ENCODE assay signal across 18 mouse cellular contexts in genomic region chr5:143038794-143039193, GRCm38 (mm10).
DNase-seq lines count a peak whose midpoint lies in the region; ATAC-seq lines count a peak whose summit lies in the region.
"Had no signal": no experiment of that assay in that cellular context is flagged by ENCODE, and none has a peak within 500 bp of the region (broad histone marks: within the 10 kb centered on the region; RNA-seq: fewer than 3 reads in every experiment).

No protein-coding gene starts in this region.

- DNase-seq in layer of hippocampus, adult 9-11 months: peak; percentile 59
- DNase-seq in layer of hippocampus, adult 11-12 months (ENCODE audit: low spot score): no peak
- DNase-seq in B cell, adult 2 months: peak; percentile 57 to 61
- no peak for DNase-seq in embryo, embryonic 10 days (ENCODE audit: low spot score)
- no peak for DNase-seq in heart, adult 9 months (ENCODE audit: low spot score in 2 of 2)
- DNase-seq: adrenal gland, adult 8-10 months; cerebellum, adult 9-11 months; gastrocnemius, postnatal 14 days; heart, postnatal 36 days; kidney, adult 9 months; kidney, postnatal 4 days; lung, postnatal 10 days; right cerebral cortex, postnatal 25 days; thymus, postnatal 4 days had no signal

- ATAC-seq in common myeloid progenitor, adult 5-6 weeks (replicated peaks; ENCODE audit: low read depth, poor library complexity, severe bottlenecking): peak; percentile 29
- peak; percentile 77 for ATAC-seq in megakaryocyte, adult 5-6 weeks (ENCODE audit: poor library complexity, severe bottlenecking)
- ATAC-seq in megakaryocyte-erythroid progenitor cell, adult 5-6 weeks (replicated peaks; ENCODE audit: low FRiP score, low TSS enrichment, poor library complexity, severe bottlenecking): no peak
- ATAC-seq: hindbrain, postnatal 0 days had no signal

Comparison
In these comparisons a context has a peak if more than half of its experiments do, and no peak if none do; other contexts are left out.
1. DNase-seq: peak in layer of hippocampus, adult 9-11 months (single experiment) and B cell, adult 2 months (2 of 2); none in layer of hippocampus, adult 11-12 months (single experiment), embryo, embryonic 10 days (single experiment) and heart, adult 9 months (0 of 2).